In genomic region chr10:8427671-8428364, GRCm38 (mm10) we compare ENCODE assay signal across 14 mouse cellular contexts.
DNase-seq lines count a peak whose midpoint lies in the region; ATAC-seq and TF ChIP-seq lines count a peak whose summit lies in the region.
"Had no signal": no experiment of that assay in that cellular context is flagged by ENCODE, and none has a peak within 500 bp of the region (broad histone marks: within the 10 kb centered on the region; RNA-seq: fewer than 3 reads in every experiment).

No protein-coding gene starts in this region.

- no peak overlapping the region for H3K9ac ChIP-seq in heart, postnatal 0 days (replicated peaks; ENCODE audit: low read depth, low read length)
- H3K9ac ChIP-seq: forebrain, embryonic 12.5 days; limb, embryonic 13.5 days; midbrain, embryonic 12.5 days had no signal

- 45% methylated on average over 12 of the region's 12 CpGs for WGBS in heart, postnatal 0 days

- TF ChIP-seq CTCF in layer of hippocampus, adult 2 months (conservative IDR thresholded peaks at IDR 0.05), result peak; percentile 18
- no peak for TF ChIP-seq CTCF in heart, postnatal 0 days (IDR thresholded peaks at IDR 0.05; ENCODE audit: low read depth)

- peak overlapping the region; percentile 79 for H3K27ac ChIP-seq in layer of hippocampus, adult 2 months
- H3K27ac ChIP-seq in heart, postnatal 0 days (ENCODE audit: low read depth), result peak overlapping the region; percentile 36; the same call in 1 of the 2 replicates
- H3K27ac ChIP-seq: forebrain, embryonic 12.5 days; limb, embryonic 13.5 days; midbrain, embryonic 12.5 days had no signal

- no peaks in the 10 kb centered on the region for H3K27me3 ChIP-seq in heart, postnatal 0 days (ENCODE audit: control insufficient read depth, insufficient read depth, low read length)
- H3K27me3 ChIP-seq: forebrain, embryonic 12.5 days; limb, embryonic 13.5 days; midbrain, embryonic 12.5 days had no signal

- peak; percentile 63 for ATAC-seq in heart, postnatal 0 days (ENCODE audit: insufficient read depth, low read depth)

- H3K4me3 ChIP-seq in layer of hippocampus, adult 2 months, result no peak overlapping the region
- H3K4me3 ChIP-seq in heart, postnatal 0 days (ENCODE audit: low read depth, low read length), result no peak overlapping the region; the same call in 1 of the 2 replicates
- H3K4me3 ChIP-seq: forebrain, embryonic 12.5 days; limb, embryonic 13.5 days; midbrain, embryonic 12.5 days; myocyte had no signal

- H3K4me2 ChIP-seq in heart, postnatal 0 days (ENCODE audit: low read depth, low read length), result peak overlapping the region; percentile 33
- H3K4me2 ChIP-seq: forebrain, embryonic 12.5 days; limb, embryonic 13.5 days; midbrain, embryonic 12.5 days had no signal

- 0 out of 2 replicates have a peak, but pooled peaks cover 5% of the 10 kb centered on the region for H3K4me1 ChIP-seq in heart, postnatal 0 days (ENCODE audit: control insufficient read depth, insufficient read depth)

- H3K36me3 ChIP-seq in heart, postnatal 0 days (replicated peaks; ENCODE audit: control insufficient read depth, insufficient read depth, low read length), result no peaks in the 10 kb centered on the region
- H3K36me3 ChIP-seq: forebrain, embryonic 12.5 days; limb, embryonic 13.5 days; midbrain, embryonic 12.5 days had no signal

- no peak for TF ChIP-seq EP300 in heart, postnatal 0 days (IDR thresholded peaks at IDR 0.05; ENCODE audit: low read depth)

- no peak for DNase-seq in layer of hippocampus, adult 2 months (ENCODE audit: low spot score in 2 of 2)
- no peak for DNase-seq in layer of hippocampus, adult 9-10 months (ENCODE audit: low spot score)
- DNase-seq in cerebellum, adult 11-12 months, result peak; percentile 62
- DNase-seq in cerebellum, postnatal 14 days, result peak; percentile 31 to 55
- peak; percentile 16 for DNase-seq in heart, postnatal 0 days (ENCODE audit: low spot score)
- DNase-seq in liver, result no peak
- DNase-seq in retina, embryonic 14.5 days (ENCODE audit: low spot score), result no peak
- DNase-seq: adrenal gland, adult 8-10 months; kidney, adult 2 months; lung, postnatal 4 days had no signal

- H3K9me3 ChIP-seq in heart, postnatal 0 days (replicated peaks; ENCODE audit: control insufficient read depth, low read length), result no peaks in the 10 kb centered on the region
- H3K9me3 ChIP-seq: forebrain, embryonic 12.5 days; limb, embryonic 13.5 days; midbrain, embryonic 12.5 days had no signal

Comparison
In these comparisons a context has a peak if more than half of its experiments do, and no peak if none do; other contexts are left out.
1. DNase-seq: peak in cerebellum, adult 11-12 months (single experiment), cerebellum, postnatal 14 days (2 of 2) and heart, postnatal 0 days (single experiment); none in layer of hippocampus, adult 2 months (0 of 2), layer of hippocampus, adult 9-10 months (single experiment), liver (single experiment) and retina, embryonic 14.5 days (single experiment).